Mouse (Mus musculus) spleen, postnatal 14 days (tissue): ENCODE measurements around the gene Rps26.
"Not testable (repeated sequence)": the region's sequence is repeated elsewhere in the genome, so short reads cannot be mapped to it uniquely, and the experiment has no call there.

Source experiments
- DNase-seq, 2 experiments: peaks; one replicate each; pipeline ENCODE4 v3.0.0; 2021 to 2022; ENCODE audit warnings: low spot score in 2 of 2

Rps26 gene

GRCm38 (mm10) chr10:128641871-128642270 is 15.3 kb upstream of the Rps26 start:
- DNase-seq = no peak

- no peak for DNase-seq
These were observed 14.3 kb upstream of the Rps26 start for GRCm38 (mm10) chr10:128640891-128641290.

GRCm38 (mm10) chr10:128639999-128640398 is 13.5 kb upstream of the Rps26 start:
- DNase-seq = no peak

- DNase-seq = no peak
These were observed 10.5 kb upstream of the Rps26 start for GRCm38 (mm10) chr10:128637011-128637410.

GRCm38 (mm10) chr10:128636561-128636960 is 10.0 kb upstream of the Rps26 start:
- DNase-seq = no peak

- no peak for DNase-seq
These were observed 9.2 kb upstream of the Rps26 start for GRCm38 (mm10) chr10:128635697-128636096.

GRCm38 (mm10) chr10:128631571-128631970 is 5.0 kb upstream of the Rps26 start:
- no peak for DNase-seq

- DNase-seq = not testable (repeated sequence)
These were observed 3.8 kb upstream of the Rps26 start for GRCm38 (mm10) chr10:128630306-128630705.

- DNase-seq = no peak
These were observed 3.2 kb upstream of the Rps26 start for GRCm38 (mm10) chr10:128629746-128630145.

- no peak for DNase-seq
These were observed 1.1 kb upstream of the Rps26 start for GRCm38 (mm10) chr10:128627398-128628317.

- DNase-seq = no peak
These were observed 1.2 kb downstream of the Rps26 start for GRCm38 (mm10) chr10:128625287-128625894.

- not testable (repeated sequence) for DNase-seq
These were observed 3.4 kb downstream of the Rps26 start for GRCm38 (mm10) chr10:128623106-128623613.

- DNase-seq = no peak
These were observed 3.8 kb downstream of the Rps26 start for GRCm38 (mm10) chr10:128622702-128623101.

GRCm38 (mm10) chr10:128621986-128622520 is 4.5 kb downstream of the Rps26 start:
- no peak for DNase-seq

- DNase-seq = no peak
These were observed 6.3 kb downstream of the Rps26 start for GRCm38 (mm10) chr10:128620241-128620640.

- not testable (repeated sequence) for DNase-seq
These were observed 7.4 kb downstream of the Rps26 start for GRCm38 (mm10) chr10:128619148-128619547.

GRCm38 (mm10) chr10:128618570-128618969 is 8.0 kb downstream of the Rps26 start:
- DNase-seq = no peak

GRCm38 (mm10) chr10:128615798-128616448 is 10.6 kb downstream of the Rps26 start:
- DNase-seq = not testable (repeated sequence)

- no peak for DNase-seq
These were observed 11.6 kb downstream of the Rps26 start for GRCm38 (mm10) chr10:128614934-128615333.

GRCm38 (mm10) chr10:128613820-128614219 is 12.7 kb downstream of the Rps26 start:
- DNase-seq = not testable (repeated sequence)

- no peak for DNase-seq
These were observed 13.4 kb downstream of the Rps26 start for GRCm38 (mm10) chr10:128613154-128613440.
